Mouse (Mus musculus) G1E (cell line): ENCODE measurements at regions not wholly inside any gene's neighbourhood (a gene's known extent, or its start where the extent isn't known, plus 50 kb on each side); places are given as distances from the start of the nearest gene placed in this dataset.

Experiments
- ATAC-seq: 2 replicates; pipeline ENCODE4 v1.8.0; 2016; ENCODE audit warnings: mild to moderate bottlenecking; ENCODE audit not compliant: insufficient number of reproducible peaks, poor library complexity, low FRiP score, severe bottlenecking; ENCODE audit errors: extremely low read depth
- DNase-seq: peaks from one replicate; pipeline ENCODE4 v3.0.0; 2012; ENCODE audit warnings: low spot score
- H3K27me3 ChIP-seq: 2 replicates; pipeline ENCODE4 v1.6.1; 2012; ENCODE audit warnings: mild to moderate bottlenecking, low read length, inconsistent platforms; ENCODE audit not compliant: insufficient read depth
- H3K36me3 ChIP-seq: replicated peaks from 2 replicates; pipeline ENCODE3; 2012; ENCODE audit warnings: mild to moderate bottlenecking, inconsistent platforms
- H3K4me1 ChIP-seq: 2 replicates; pipeline ENCODE4 v1.6.1; 2012; ENCODE audit warnings: low read depth, low read length, inconsistent platforms, mixed read lengths; ENCODE audit not compliant: insufficient read depth
- H3K4me3 ChIP-seq: 2 replicates; pipeline ENCODE4 v1.5.1; 2012; ENCODE audit warnings: low read depth, mild to moderate bottlenecking, inconsistent platforms, low read length, moderate library complexity, mixed read lengths
- H3K9me3 ChIP-seq: replicated peaks from 2 replicates; pipeline ENCODE4 v1.6.1; 2012; ENCODE audit warnings: inconsistent platforms
- CTCF ChIP-seq: IDR thresholded peaks from 2 replicates; pipeline ENCODE4 v1.5.1; 2012; ENCODE audit warnings: low read depth, low read length, inconsistent platforms, mixed read lengths
- GATA1 ChIP-seq: IDR thresholded peaks from 2 replicates; pipeline ENCODE4 v1.6.1; 2012; ENCODE audit warnings: borderline replicate concordance, low read length, inconsistent platforms, mixed read lengths
- GATA2 ChIP-seq: IDR thresholded peaks from 2 replicates; pipeline ENCODE4 v1.6.1; 2012; ENCODE audit warnings: low read depth, low read length, inconsistent platforms, borderline replicate concordance
- POLR2AphosphoS5 ChIP-seq: IDR thresholded peaks from 2 replicates; pipeline ENCODE4 v1.6.1; 2012; ENCODE audit warnings: low read depth, low read length, inconsistent platforms; ENCODE audit not compliant: insufficient replicate concordance
- TAL1 ChIP-seq: conservative IDR thresholded peaks from 2 replicates; pipeline ENCODE4 v1.6.1; 2012; ENCODE audit warnings: low read depth, low read length, inconsistent platforms, mixed read lengths

DNA sequence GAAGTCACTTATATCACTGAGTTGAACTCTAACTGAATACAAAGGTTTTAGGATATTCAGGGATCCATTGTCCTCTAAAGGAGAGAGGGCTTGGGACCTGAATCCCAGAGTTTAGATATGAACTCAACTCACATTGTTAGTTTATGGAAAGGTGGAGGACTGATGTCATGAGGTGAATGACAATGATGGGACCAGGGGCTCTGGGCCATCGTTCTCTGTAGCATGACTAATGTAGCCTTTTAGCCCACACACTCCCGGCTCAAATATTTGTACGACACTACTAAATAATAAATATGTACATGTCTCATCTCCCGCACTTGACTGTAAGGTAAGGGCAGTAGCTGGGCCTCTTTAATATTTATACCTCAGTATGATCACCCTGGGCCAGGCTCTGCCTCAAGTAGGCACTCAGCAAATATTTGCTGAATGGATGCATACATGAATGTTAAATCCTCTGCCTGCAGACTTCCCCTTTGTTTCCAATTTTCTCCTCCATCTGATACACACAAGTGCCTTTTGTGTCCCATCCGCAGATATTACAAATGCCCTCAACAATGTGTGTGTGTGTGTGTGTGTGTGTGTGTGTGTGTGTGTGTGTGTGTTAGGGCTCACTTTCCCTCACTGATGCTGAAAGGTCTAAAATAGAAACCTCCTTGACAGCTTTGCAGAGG, 59.2 kb upstream of the 4933402D24Rik start:
- Histone ChIP-seq H3K4me1 (no peaks in the 10 kb centered on the region), H3K27me3 (no peaks in the 10 kb centered on the region), H3K4me3 (no peak overlapping the region), H3K9me3 (no peaks in the 10 kb centered on the region), H3K36me3 (no peaks in the 10 kb centered on the region)
- no peak for ATAC-seq
- no peak for TF ChIP-seq GATA1
- TF ChIP-seq GATA2 = no peak
- TF ChIP-seq TAL1 = no peak
- no peak for TF ChIP-seq CTCF
- TF ChIP-seq POLR2AphosphoS5 = no peak
- no peak for DNase-seq

DNA sequence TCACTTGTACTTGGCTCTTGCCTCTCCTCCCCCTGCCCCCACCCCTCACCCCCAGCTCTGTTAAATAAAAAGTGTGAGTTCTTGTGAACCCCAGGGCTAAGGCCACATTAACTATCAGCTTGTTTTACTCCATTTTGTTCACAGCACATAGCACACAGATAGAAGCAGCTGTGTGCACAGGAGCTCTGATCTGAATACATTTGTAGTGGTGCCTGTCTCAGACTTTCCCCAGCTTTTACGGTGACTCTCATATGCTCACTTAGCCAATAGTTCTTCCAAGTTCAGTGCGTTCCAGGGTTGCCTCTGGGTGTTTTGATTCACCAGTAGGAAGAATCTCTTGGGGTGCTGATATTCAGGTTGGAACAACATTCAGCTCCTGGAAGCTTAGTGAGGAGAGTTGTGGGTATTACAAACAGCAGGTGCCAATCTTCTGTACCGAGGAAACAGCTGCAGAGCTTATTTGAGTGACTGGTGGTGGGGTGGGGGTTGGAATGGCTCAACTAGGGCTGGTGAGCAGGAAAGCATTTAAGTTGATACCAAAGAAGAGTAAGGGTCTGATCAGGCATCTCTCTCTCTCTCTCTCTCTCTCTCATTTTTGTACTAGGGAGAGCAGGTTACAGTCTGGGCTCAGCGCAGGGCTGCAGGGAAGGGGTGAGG, 51.7 kb upstream of the 4933402D24Rik start:
- TF ChIP-seq GATA2 = no peak
- no peak for TF ChIP-seq CTCF
- no peak for TF ChIP-seq POLR2AphosphoS5
- no peak for TF ChIP-seq TAL1
- no peak for TF ChIP-seq GATA1
- no peak for ATAC-seq
- Histone ChIP-seq H3K36me3 (no peaks in the 10 kb centered on the region), H3K27me3 (no peaks in the 10 kb centered on the region), H3K4me1 (no peaks in the 10 kb centered on the region), H3K9me3 (no peaks in the 10 kb centered on the region), H3K4me3 (no peak overlapping the region)
- DNase-seq = no peak

DNA sequence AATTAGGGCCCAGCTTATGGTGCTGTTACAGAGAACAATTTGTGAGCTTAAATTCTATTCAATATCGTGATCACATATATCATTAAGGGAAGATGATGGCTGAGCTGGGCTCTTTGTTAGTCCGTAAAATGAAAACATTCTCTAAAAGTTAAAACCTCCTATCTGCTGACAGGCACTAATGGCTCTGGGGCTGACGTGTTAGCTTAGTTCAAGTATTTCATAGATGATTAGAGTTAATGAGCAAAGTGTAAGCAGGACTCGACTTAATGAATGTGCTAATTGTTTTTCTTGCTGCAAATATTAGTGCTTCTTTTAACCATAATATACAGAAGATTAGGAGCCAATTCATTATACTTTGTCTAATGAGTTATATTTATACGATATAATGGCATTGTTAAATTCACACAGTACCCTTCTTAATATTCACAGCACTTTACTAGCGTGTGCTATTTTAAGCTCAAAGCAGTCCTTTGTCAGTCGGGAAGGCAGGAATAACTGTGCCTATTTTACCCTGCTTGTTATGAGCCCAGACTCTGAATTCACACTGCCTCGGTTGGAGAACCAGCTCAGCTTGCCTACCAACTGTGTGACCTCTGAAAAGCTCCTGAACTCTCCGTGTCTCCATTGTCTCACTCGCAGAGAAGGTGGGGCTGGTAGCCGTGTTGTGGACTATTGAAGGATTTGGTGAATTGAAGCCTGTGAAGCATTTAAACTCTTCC, 50.6 kb upstream of the 4933402D24Rik start:
- ATAC-seq = no peak
- H3K27me3 ChIP-seq = 0 out of 2 replicates have a peak, but pooled peaks cover 2% of the 10 kb centered on the region
- no peaks in the 10 kb centered on the region for H3K36me3 ChIP-seq
- no peaks in the 10 kb centered on the region for H3K9me3 ChIP-seq
- no peaks in the 10 kb centered on the region for H3K4me1 ChIP-seq
- no peak for DNase-seq
- TF ChIP-seq GATA2 (no peak), POLR2AphosphoS5 (no peak), TAL1 (no peak), CTCF (no peak), GATA1 (no peak)
- H3K4me3 ChIP-seq = no peak overlapping the region
